Mouse (Mus musculus) bone marrow macrophage, adult 2 months (primary cell): ENCODE measurements around the gene Fkbp2.

Experiments used
- CTCF ChIP-seq: IDR thresholded peaks from 2 replicates; pipeline ENCODE4 v1.5.1; 2012; ENCODE audit warnings: low read depth, mild to moderate bottlenecking, low read length, moderate library complexity
- POLR2A ChIP-seq: IDR thresholded peaks from 2 replicates; pipeline ENCODE4 v1.6.1; 2012; ENCODE audit warnings: mild to moderate bottlenecking, low read depth, low read length, borderline replicate concordance

DNA sequence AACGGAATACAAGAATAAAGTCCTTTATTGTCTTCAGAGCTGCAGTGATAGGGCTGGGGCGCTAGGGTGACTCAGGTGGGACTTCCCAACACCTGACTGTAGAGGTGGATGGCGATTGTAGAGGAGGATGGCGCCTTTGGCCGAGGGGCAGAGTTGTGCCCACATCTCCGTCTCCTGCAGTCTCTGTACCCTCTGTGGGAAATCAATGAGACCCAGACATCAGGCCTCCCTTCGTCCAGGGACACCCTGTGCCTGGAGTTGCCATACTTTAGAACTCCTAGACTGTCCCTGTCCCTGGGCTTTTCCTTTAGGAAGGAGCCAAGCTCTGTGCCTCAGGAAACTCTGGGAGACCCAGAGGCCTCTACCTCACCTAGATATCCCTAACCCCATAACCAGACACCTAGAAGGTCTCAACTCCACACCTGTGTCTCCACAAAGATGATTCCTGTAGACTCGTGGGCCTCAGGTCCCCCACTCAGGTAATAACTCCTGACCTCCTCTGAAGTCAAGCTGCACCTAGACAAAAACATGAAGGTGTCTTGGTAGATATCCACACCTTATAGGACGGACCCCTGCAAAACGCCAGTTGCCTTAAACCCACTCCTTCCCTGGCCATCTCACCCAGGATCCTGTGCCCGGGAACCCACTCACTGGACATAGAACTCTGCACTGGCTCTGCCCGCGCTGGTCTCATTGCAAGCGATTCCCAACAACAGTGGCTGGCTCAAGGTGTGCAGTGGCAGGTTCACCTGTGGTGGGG is 12.9 kb upstream of the Fkbp2 start:
- TF ChIP-seq CTCF (no peak), POLR2A (no peak)
